Mouse (Mus musculus) kidney, embryonic 15.5 days (tissue): ENCODE measurements around the gene Zcchc24. TPM values are rescaled to one million over a fixed set of nuclear protein-coding genes. Genes with fewer than 3 reads are reported as not detected.
A peak's percentile ranks its signal among the peaks of the same experiment; 100 is the strongest.

ENCODE experiments used
- ATAC-seq: fragments of 200-750 bp; cut with Nextera tagmentation; replicated peaks from 2 replicates; pipeline ENCODE4 v1.8.0; 2017; ENCODE audit warnings: moderate TSS enrichment; ENCODE audit not compliant: low FRiP score
- H3K27ac ChIP-seq: fragments of 300-500 bp; sonication (generic); 2 replicates; pipeline ENCODE4 v1.5.1; 2015; ENCODE audit warnings: mild to moderate bottlenecking, inconsistent platforms
- H3K27me3 ChIP-seq: fragments of 300-500 bp; sonication (generic); 2 replicates; pipeline ENCODE4 v1.6.1; 2015; ENCODE audit warnings: inconsistent platforms
- H3K36me3 ChIP-seq: fragments of 300-500 bp; sonication (generic); 2 replicates; pipeline ENCODE4 v1.6.1; 2015; ENCODE audit warnings: inconsistent platforms
- H3K4me1 ChIP-seq: fragments of 300-500 bp; sonication (generic); 2 replicates; pipeline ENCODE4 v1.6.1; 2015; ENCODE audit warnings: inconsistent platforms
- H3K4me2 ChIP-seq: fragments of 300-500 bp; sonication (generic); 2 replicates; pipeline ENCODE4 v1.6.1; 2015; ENCODE audit warnings: moderate library complexity, mild to moderate bottlenecking, inconsistent platforms
- H3K4me3 ChIP-seq: fragments of 300-500 bp; sonication (generic); replicated peaks from 2 replicates; pipeline ENCODE4 v1.5.1; 2015; ENCODE audit warnings: mild to moderate bottlenecking, inconsistent platforms
- H3K9ac ChIP-seq: fragments of 300-500 bp; sonication (generic); 2 replicates; pipeline ENCODE4 v1.6.1; 2015; ENCODE audit warnings: mild to moderate bottlenecking, inconsistent platforms
- H3K9me3 ChIP-seq: fragments of 300-500 bp; sonication (generic); replicated peaks from 2 replicates; pipeline ENCODE4 v1.6.1; 2016; ENCODE audit warnings: inconsistent platforms
- WGBS: fragments of 180-500 bp; shearing (Covaris S2); methylation state at CpG from one replicate; pipeline ENCODE4 v1.1.7; 2015; ENCODE audit warnings: mixed read lengths; 5-methylcytosine and 5-hydroxymethylcytosine counted together
- polyA plus RNA-seq: library from polyadenylated mRNA; unstranded; fragments of >200 nt; fragmentation: Nextera tagmentation; extraction: Ambion mirVana; gene quantifications from 2 replicates; pipeline ENCODE4 v1.2.1, GENCODE M21; 2015

Gene Zcchc24
- polyA plus RNA-seq, 1 experiment from 2014 or later, result 21.0 TPM

DNA sequence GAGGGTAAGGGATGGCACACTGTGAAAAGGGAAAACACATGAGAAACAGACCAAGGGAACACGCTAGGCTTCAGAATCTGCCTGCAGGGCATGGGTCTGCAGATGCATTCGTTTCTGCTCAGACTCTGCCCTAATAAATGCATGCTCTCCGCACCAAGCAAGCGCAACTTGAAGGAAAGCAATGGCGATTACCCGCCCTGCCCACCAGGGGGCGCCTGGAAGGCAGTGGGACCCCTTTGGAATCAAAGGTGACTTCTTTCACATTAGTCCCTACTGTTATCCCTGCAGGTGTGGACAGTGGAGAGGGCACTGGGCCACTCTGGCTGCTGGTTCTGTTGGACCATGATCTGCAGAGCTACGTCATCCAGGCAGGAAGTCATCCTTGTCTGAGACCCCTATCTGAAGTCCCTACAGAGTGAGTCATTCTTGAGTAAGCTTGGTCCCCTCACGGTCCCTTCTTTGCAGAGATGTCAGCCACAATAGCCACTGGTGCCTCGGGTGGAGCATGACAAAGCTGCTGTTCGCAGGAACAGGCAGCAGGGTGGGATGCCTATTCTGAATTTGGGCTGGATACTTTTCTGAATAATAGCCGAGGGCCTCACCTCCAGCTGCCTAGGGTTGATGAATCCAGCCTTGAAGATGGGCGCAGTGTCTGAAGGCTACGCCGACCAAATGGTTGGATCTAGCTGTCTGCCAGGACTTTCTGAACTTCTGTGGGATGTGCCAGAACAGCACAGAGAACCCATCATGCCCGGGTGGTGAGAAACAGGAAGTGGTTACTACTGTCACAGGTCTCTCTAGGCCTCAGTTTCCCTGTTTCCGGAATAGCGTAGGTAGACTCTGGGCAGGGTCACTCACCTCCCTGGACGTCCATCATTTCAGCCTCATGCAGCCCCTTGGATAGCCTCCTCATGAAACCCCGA, 42.4 kb downstream of the Zcchc24 start:
- Histone ChIP-seq H3K4me3 (no peak overlapping the region), H3K4me1 (peaks cover 35% of the 10 kb centered on the region), H3K9ac (no peak overlapping the region), H3K4me2 (no peak overlapping the region), H3K27ac (peak overlapping the region; percentile 79), H3K36me3 (peaks cover 3% of the 10 kb centered on the region; the same call in 1 of the 2 replicates), H3K27me3 (no peaks in the 10 kb centered on the region), H3K9me3 (no peaks in the 10 kb centered on the region)
- ATAC-seq, result no peak
- 56% methylated on average over 20 of the region's 20 CpGs for WGBS

DNA sequence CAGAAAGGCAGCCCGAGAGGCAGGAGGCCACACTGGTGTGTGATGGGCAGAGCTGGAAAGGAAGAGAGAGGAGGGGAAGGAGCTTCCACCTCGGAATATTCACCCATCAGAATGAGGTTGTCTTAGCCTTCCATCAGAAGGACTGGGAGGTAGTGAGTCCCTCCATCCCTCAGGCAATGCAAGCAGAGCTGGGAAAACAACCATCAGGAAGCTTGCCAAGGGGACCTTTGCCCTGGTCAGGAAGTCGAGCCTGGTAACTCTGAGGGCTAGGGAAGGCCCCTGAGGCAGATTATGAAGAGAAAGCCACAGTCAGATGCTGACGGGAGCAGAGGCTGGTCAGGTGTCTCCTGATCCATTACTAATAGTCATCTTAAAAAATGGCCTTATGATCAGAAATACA, 43.1 kb downstream of the Zcchc24 start:
- 26% methylated on average over 4 of the region's 4 CpGs for WGBS
- Histone ChIP-seq H3K4me1 (peaks cover 35% of the 10 kb centered on the region), H3K36me3 (peaks cover 6% of the 10 kb centered on the region; the same call in 1 of the 2 replicates), H3K27me3 (no peaks in the 10 kb centered on the region), H3K4me2 (no peak overlapping the region), H3K9ac (no peak overlapping the region), H3K27ac (peak overlapping the region; percentile 79), H3K9me3 (no peaks in the 10 kb centered on the region), H3K4me3 (no peak overlapping the region)
- 0 out of 2 replicates have a peak, but pooled peaks have one; percentile 11 for ATAC-seq

DNA sequence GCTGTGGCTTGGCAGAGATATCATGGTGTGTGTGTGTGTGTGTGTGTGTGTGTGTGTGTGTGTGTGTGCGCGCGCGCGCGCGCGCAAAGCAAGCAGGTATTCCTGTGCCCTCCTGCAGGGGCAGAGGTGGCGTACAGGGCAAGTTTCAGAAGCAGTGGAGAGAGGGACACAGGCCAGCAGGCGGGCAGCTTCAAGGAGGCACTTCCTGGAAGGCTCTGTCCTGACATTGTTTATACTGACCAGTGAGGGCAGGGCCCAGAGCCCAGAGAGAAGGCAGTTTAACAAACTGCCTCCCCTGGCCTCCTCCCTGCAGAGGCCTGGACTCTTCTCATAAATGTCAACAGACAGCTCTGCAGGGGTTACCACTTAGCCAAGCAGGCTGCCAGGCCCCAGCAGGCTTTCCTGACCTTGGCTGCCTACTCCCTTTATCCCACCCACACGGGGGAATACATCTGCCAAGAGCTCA, 43.8 kb downstream of the Zcchc24 start:
- Histone ChIP-seq H3K4me1 (peaks cover 35% of the 10 kb centered on the region), H3K9me3 (no peaks in the 10 kb centered on the region), H3K27ac (peak overlapping the region; percentile 79), H3K36me3 (peaks cover 6% of the 10 kb centered on the region; the same call in 1 of the 2 replicates), H3K9ac (no peak overlapping the region; the same call in 1 of the 2 replicates), H3K4me3 (no peak overlapping the region), H3K4me2 (no peak overlapping the region), H3K27me3 (no peaks in the 10 kb centered on the region)
- peak; percentile 82 for ATAC-seq
- WGBS, result 45% methylated on average over 11 of the region's 11 CpGs

DNA sequence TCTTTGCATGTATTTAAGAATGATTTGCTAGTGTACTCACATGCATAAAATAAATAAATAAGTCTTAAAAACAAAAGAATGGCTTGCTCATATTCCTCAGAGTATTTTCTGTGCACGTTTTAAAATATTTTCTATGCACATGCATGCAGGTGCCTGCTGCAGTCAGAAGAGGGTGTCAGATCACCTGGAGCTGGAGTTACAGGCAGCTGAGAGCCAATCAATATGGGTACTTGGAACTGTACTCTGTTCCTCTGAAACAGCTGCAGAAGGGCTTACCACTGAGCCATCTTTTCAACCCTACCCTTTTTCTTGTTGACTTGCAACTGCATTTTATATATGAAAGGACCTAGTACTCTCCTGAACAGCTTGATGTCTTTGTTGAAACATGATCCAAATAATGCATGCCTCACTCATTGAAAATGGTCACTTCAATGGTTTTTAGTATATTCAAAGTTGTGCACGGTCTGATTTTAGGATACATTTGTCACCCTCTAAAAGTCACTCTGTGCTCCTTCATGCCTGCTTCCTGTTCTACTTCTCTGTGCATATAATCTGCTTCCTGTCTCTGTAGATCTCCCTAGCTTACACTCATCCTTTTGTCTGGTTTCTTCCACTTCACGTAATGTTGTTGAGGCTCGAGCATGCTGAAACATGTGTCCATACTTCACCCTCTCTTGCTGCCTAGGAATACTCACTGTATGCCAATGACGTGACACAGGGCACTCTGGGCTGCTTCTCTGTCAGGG, 47.7 kb downstream of the Zcchc24 start:
- Histone ChIP-seq H3K4me2 (no peak overlapping the region), H3K36me3 (peaks cover 6% of the 10 kb centered on the region; the same call in 1 of the 2 replicates), H3K4me1 (peaks cover 59% of the 10 kb centered on the region), H3K27ac (no peak overlapping the region), H3K27me3 (no peaks in the 10 kb centered on the region), H3K9ac (no peak overlapping the region), H3K4me3 (no peak overlapping the region), H3K9me3 (no peaks in the 10 kb centered on the region)
- no peak for ATAC-seq
- 87% methylated on average over 5 of the region's 5 CpGs for WGBS

DNA sequence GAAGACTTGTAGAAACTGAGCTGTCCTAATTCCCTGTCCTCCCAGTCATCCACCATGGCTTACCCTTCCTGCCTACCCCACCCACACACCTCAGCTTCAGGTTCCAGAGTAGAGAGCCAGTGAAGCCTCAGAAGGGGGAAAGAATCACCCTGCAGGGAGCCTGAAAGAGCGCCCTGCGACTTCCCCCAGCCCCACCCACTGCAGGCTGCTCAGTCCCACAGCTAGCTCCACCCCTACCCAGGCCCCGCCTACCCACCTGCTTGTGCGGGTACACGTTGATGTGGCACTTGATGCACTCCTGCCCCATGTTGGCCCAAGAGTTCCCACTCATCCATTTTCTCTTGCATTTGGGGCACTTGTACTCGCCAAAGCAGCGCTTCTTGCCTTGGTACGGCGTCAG, 49.5 kb downstream of the Zcchc24 start:
- Histone ChIP-seq H3K36me3 (peaks cover 11% of the 10 kb centered on the region), H3K4me2 (no peak overlapping the region), H3K27ac (peak overlapping the region; percentile 66), H3K4me1 (peaks cover 46% of the 10 kb centered on the region), H3K4me3 (no peak overlapping the region), H3K27me3 (no peaks in the 10 kb centered on the region), H3K9me3 (no peaks in the 10 kb centered on the region), H3K9ac (no peak overlapping the region)
- 58% methylated on average over 9 of the region's 9 CpGs for WGBS
- ATAC-seq, result no peak; the same call in 1 of the 2 replicates

DNA sequence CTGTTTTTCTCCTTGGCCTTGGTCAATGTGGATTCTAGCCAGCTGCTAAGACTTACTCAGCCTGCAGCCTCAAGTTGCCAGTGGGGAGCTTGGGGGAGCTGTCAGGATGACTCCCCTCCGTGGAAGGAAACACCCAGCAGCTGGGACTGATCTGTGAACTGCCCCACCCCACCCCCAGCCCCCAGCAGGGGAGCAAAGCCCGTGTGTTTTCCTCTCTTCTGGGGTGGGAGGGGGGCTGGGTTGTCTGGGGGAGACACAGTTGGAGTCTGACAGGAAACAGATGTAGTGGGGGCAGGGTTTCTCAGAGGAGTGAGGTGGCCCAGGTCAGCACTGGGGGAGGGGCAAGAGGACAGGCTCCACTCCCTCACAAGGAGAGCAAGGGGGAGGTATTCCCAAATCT, 50.4 kb downstream of the Zcchc24 start:
- H3K9ac ChIP-seq, result no peak overlapping the region
- peak; percentile 84 for ATAC-seq
- 3% methylated on average over 2 of the region's 2 CpGs for WGBS

DNA sequence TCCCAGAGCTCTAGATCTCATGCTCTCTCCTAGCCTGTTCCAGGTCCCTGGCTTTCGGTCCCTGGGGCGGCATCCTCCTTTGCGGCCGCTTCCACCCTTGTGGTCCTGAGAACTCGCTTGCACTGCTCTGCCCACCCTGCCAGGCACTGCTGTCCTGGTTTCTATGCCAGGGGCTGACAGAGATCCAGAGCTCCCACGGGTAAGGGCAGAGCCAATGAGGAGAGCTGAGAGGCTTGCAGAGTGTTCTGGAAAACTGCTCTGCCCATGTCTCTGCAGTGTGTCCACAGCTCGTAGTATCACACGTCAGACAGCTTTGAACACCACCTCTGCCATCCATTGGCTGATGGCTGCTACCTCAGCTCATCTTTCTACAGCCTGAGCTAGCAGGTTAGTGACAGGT, 51.1 kb downstream of the Zcchc24 start:
- no peak for ATAC-seq

More for the DNA sequence above, 50.4 kb downstream of the Zcchc24 start:
- Histone ChIP-seq H3K27ac (peak overlapping the region; percentile 66), H3K4me3 (no peak overlapping the region), H3K9me3 (no peaks in the 10 kb centered on the region), H3K4me2 (no peak overlapping the region), H3K27me3 (no peaks in the 10 kb centered on the region), H3K4me1 (peaks cover 48% of the 10 kb centered on the region), H3K36me3 (peaks cover 11% of the 10 kb centered on the region)

DNA sequence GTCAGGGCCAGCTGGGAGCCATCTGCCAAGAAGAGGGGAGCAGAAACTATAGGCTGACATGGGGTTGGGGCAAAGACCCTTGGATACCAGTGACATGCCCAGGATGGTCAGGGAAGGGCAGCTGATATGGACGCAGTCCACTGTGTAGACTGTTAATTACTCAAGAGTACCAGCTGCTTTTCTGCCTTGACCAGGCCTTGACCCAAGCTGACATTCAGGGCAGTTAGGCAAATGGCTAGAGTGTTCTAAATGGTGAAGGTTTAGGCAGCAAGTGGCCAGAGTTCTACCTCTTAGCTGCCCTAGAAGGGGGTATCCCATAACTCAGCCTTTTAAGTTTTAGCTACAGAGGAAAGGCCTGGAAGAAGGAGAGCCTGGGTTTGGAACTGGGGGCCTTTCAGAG, 52.3 kb downstream of the Zcchc24 start:
- Histone ChIP-seq H3K27ac (no peak overlapping the region), H3K4me1 (peaks cover 55% of the 10 kb centered on the region), H3K9me3 (no peaks in the 10 kb centered on the region), H3K9ac (no peak overlapping the region), H3K27me3 (no peaks in the 10 kb centered on the region), H3K4me2 (no peak overlapping the region), H3K36me3 (peaks cover 8% of the 10 kb centered on the region), H3K4me3 (no peak overlapping the region)
- ATAC-seq, result no peak
- 66% methylated on average over 1 of the region's 1 CpGs for WGBS

More for the DNA sequence above, 51.1 kb downstream of the Zcchc24 start:
- peak overlapping the region; percentile 66 for H3K27ac ChIP-seq
- 81% methylated on average over 8 of the region's 8 CpGs for WGBS
- no peaks in the 10 kb centered on the region for H3K9me3 ChIP-seq
- peaks cover 48% of the 10 kb centered on the region for H3K4me1 ChIP-seq
- no peak overlapping the region for H3K4me2 ChIP-seq
- H3K4me3 ChIP-seq, result no peak overlapping the region
- no peak overlapping the region for H3K9ac ChIP-seq
- H3K36me3 ChIP-seq, result peaks cover 11% of the 10 kb centered on the region
- no peaks in the 10 kb centered on the region for H3K27me3 ChIP-seq

DNA sequence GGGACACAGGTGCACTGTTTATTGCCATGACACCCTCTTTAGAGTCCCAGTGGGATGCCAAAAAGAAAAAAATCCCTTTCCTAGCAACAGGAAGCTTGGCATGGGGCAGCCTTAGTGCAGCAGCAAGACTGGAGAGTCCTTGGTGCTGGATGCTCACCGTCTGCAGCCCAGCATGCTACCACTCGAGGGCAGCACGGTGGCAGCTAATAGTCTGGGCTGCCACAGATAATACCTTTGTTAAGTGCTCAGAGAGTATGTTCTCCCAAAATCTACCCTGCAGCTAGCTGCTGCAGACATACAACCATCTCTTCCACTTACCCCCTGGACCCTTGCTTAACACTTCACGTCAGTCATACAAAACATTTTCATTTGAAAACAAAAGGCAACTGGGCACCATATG, 55.4 kb downstream of the Zcchc24 start:
- Histone ChIP-seq H3K4me2 (no peak overlapping the region), H3K4me3 (no peak overlapping the region), H3K9ac (no peak overlapping the region), H3K9me3 (no peaks in the 10 kb centered on the region), H3K27me3 (no peaks in the 10 kb centered on the region), H3K36me3 (peaks cover 5% of the 10 kb centered on the region), H3K27ac (no peak overlapping the region), H3K4me1 (peaks cover 72% of the 10 kb centered on the region)
- no peak for ATAC-seq
- WGBS, result 21% methylated on average over 4 of the region's 4 CpGs

DNA sequence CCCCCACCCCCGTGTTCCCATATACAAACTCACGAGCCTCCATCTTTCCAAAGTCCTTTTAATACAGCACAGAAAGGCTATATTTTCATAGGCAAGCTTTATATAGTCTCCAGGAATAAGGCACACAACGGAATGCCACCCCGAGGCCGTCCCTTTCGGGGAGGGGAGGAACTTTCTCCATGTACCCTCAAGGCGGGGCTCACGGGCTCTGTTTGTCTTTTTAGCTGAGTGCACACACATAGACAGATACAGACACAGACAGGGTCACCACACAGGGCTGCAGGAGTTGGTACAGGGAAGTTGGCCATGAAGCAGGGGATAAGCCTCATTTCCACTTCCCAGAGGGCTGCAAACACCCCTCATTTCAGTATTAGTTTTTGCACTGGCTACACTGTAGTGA, 57.2 kb downstream of the Zcchc24 start:
- 40% methylated on average over 8 of the region's 8 CpGs for WGBS
- Histone ChIP-seq H3K27me3 (no peaks in the 10 kb centered on the region), H3K9me3 (no peaks in the 10 kb centered on the region), H3K4me1 (peaks cover 62% of the 10 kb centered on the region), H3K4me2 (peak overlapping the region; percentile 38), H3K36me3 (peaks cover 5% of the 10 kb centered on the region), H3K9ac (no peak overlapping the region), H3K27ac (peak overlapping the region; percentile 76), H3K4me3 (no peak overlapping the region)
- ATAC-seq, result no peak

DNA sequence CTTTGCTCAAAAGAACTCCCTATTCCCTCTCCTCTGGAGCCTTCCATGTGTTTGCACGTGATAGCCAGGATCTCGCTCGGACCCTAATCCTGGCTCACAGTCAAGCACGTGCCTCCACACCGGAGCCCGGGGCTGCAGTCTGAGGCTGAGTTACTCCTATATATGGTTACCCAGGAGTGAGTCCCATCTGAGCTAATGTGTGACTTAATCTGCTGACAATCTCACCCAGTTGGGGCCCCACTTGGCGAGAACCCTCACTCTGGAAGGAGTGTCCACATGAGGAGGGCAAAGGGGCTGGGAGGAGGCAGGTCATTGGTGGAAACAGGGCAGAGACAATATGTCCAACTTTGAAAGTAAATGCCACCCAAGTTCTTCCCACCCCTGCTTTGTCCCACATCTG, 57.7 kb downstream of the Zcchc24 start:
- Histone ChIP-seq H3K27ac (peak overlapping the region; percentile 76), H3K4me3 (no peak overlapping the region), H3K4me2 (peak overlapping the region; percentile 38), H3K27me3 (no peaks in the 10 kb centered on the region), H3K9ac (no peak overlapping the region), H3K9me3 (no peaks in the 10 kb centered on the region), H3K36me3 (peaks cover 5% of the 10 kb centered on the region), H3K4me1 (peaks cover 58% of the 10 kb centered on the region)
- 39% methylated on average over 7 of the region's 7 CpGs for WGBS
- ATAC-seq, result peak; percentile 66

DNA sequence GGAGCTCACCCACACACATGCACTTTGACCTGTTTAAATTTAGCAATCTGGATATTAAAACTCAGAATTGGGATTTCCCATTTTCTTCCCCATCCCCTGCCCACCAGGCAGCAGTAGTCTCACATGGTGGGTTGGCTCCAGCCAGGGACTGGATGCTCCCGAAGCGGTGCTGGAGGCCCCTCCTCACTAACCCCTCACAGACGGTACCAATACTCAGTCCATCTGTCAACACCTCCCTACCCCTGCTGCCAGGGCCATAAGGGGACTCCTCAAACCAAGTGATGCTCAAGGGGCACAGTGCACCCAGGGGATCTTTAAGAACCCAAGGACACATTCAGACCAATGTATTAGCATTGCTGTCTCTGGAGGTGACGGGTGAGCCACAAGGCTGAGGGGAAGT, 58.2 kb downstream of the Zcchc24 start:
- 72% methylated on average over 4 of the region's 4 CpGs for WGBS
- Histone ChIP-seq H3K9me3 (no peaks in the 10 kb centered on the region), H3K4me3 (no peak overlapping the region), H3K27ac (peak overlapping the region; percentile 76), H3K36me3 (peaks cover 5% of the 10 kb centered on the region), H3K4me2 (no peak overlapping the region), H3K4me1 (peaks cover 56% of the 10 kb centered on the region), H3K27me3 (no peaks in the 10 kb centered on the region), H3K9ac (no peak overlapping the region)
- no peak for ATAC-seq
